Mouse (Mus musculus): Measurements from ENCODE around the gene Zfp639.

Zfp639 gene

DNA sequence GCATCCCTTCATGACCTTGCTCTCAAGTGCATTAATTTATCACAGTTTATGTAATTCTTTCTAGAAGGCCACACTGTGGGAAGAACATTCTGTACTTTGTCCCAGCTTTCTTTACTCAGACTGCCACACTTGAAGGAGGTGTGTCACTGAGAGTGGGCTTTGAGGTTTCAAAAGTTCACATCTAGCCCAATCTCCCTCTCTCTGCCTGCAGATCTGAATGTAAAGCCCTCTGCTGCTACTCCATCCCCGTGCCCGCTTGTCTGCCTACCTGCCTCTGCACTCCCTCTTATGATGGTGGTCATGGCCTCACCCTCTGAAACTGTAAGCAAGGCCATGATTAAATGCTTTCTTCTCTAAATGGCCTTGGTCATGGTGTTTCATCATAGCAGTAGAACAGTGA lies 9.7 kb upstream of the Zfp639 start:
- DNase-seq (ENCODE audit: inconsistent age in 2 of 2, low spot score in 1 of 2) = peak; percentile 74 to 88

DNA sequence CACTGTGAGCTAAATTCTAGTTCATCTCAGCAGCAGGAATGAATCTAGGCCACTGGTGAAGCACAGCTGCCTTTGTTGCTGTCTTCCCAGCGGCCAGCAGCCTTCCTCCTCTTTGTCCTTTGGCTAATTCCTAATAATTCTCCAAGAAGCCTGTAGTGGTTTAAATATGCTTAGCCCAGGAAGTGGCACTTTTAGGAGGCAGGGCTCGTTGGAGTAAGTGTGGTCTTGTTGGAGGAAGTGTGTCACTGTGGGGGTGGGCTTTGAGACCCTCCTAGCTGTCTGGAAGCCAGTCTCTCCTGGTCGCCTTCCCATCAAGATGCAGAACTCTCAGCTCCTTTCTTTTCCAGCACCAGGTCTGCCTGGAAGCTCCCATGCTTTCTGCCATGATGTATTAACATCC lies 4.2 kb upstream of the Zfp639 start:
- no peak for DNase-seq (ENCODE audit: inconsistent age in 2 of 2, low spot score in 1 of 2)

DNA sequence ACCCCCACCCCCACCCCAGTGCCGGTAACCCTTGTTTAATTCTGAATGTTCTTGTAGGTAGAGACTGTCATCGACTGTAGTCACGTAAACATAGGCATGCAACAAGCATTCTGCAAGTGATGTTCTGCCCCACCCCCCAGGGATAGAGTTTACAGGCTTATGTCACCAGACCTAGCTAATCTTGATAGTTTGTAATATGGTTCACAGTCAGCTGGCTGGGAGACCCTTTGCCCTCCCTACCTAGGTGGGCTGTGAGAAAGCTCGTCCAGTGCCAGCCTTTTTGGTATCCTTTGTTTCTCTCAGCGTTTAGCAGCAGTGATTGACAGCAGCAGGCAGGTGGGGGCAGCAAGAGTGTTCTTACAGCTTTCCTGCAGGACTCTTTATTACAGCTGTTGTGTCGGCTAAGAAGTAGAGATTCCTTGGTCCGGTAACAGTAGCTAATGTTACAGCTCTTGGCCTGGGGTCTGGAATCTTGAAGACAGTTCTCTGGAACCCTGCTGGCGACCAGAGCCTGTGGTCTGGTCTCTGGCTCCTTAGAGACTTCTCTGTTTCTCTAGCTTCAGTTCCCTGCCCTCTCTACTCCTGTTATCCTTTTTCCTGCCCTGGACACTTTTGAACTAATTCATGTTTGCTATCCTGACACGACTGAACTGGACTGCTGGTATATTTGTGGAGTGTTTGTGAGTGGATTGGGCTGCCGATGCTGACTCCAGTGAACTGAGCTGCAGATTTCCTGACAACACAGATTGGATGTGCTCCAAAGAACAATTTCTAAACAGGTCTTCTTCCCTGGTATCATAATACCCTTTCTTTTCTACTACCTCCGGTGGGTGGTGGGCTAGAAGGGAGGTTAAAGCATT lies 3.5 kb upstream of the Zfp639 start:
- DNase-seq (ENCODE audit: inconsistent age in 2 of 2, low spot score in 1 of 2) = no peak

DNA sequence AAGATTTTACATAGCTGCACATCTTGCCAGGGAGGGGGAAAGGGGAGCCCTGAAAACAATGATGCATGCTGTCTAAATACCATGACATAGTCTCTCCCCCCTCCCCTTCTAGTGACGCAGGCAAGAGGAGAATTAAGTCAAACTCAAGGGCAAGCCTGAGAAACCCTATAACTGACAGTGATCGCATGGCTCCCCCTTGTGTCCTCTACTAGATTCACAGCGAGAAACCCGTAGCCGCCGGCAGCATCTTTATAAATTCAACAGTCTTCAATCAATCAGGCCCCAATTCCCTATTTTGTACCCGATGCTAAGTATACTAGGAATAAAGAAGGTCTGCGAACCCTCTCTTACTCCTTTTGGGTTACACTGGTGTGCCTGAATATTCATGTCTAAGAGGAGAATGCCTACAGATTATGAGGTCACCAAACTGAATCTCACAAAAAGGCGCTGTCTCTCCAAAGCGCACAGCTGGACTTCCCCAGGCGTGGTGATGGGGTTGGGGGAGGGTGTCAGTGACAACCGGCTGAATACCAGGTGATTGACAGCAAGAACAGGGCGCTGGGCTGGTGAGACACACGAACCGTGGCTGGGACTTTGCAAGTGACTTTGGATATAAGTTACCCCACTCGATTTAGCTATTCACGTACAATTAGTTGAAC lies 1.3 kb upstream of the Zfp639 start:
- peak; percentile 76 to 93 for DNase-seq (ENCODE audit: inconsistent age in 2 of 2, low spot score in 1 of 2)

DNA sequence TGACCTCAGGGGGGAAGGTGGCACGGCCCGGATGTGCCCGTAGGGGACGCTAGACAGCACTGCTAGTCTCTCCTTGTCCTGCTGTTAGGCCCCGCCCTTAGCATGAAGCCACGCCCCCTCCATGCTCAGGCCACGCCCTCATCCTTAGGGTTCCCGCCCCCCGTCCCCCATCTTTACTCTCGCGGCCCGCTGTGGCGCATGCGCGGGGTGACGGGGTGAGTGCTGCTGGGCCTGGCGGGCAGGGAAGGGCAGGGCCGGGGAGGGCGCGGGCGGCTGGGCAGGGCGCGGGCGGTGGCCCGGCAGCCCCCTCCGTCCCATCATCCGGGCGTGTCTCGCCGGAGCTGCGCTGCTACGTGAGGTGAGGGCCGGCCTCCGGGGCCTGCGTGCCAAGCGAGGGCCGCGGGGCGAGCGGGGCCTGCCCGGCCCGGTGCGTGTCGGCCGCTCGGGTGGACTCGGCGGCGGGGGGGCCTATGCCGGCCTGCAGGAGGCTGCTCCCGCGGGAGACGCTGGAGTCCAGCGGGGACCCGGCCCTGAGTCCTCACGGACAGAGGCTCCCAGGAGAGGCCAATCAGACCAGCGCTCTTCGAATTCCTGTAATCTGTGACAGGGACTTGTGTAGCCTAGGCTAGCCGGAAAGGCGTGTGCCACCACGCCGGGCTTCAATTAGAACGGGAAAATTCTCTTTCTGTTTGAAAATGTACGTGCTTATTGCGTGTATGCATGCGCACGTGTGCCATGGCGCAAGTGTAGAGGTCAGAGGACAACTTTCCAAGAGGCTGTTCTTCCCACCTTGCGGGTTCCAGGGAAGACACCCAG lies 524 bp downstream of the Zfp639 start:
- peak; percentile 98 to 99 for DNase-seq (ENCODE audit: inconsistent age in 2 of 2, low spot score in 1 of 2)

DNA sequence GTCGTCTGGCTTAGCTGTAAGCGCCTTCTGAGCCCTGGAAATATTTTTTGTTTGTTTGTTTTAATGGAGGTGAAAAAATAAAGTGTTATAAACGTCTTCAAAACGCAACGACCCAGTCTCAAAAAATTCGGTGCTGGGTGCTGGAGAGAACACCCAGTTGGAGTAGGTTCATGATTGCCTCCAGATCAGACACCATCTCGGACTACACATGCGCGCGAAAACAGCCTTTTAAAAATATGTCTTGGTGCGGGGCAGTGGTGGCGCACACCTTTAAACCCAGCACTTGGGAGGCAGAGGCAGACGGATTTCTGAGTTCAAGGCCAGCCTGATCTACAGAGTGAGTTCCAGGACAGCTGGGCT lies 1.1 kb downstream of the Zfp639 start:
- peak in 1 of 2 experiments; percentile 35 for DNase-seq (ENCODE audit: inconsistent age in 2 of 2, low spot score in 1 of 2)

DNA sequence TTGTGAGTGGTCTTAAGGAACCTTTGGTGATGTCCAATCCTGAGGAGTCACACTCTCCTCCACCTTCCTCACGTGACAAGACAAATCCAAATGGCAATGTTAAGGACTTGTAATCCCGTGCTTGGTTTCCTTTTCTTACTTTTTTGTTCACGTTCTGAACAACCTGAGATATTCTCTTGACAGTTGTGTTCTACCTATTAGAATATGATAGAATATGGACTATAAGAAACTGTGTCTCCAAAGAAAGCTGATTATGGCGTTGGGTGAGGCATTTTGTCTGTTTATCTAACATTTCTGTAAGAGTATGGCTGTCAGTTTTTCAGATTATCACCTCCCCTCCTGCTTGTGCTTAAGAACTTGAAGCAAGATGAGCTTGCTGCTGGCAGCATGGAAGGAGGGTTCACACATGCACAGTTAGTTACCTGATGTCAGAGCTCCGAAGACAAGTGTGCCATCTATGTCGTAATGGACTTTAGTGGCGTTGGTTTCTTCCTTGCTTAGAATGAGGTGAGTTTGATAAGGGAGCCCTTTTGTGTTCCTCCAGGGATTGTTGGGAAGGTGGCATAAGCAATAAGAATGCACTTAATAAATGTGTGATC lies 2.7 kb downstream of the Zfp639 start:
- peak in 1 of 2 experiments; percentile 23 for DNase-seq (ENCODE audit: inconsistent age in 2 of 2, low spot score in 1 of 2)

DNA sequence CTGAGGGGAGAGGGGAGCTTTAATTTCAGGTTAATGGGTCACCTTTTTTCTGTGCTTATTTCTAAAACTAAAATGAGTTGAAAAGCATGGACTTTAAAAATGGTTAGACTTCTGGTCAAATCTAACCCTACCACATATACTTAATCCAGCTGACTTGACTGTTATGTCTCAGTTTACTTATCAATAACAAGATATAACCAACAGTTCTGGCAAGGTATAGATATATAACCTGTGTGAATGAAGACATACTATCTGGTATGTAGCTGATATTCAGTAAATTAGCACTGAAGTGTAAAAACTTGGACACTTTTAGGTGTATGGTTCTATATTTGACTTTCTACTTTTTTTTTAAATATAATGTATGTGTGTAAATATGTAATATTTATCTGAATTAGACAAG lies 3.5 kb downstream of the Zfp639 start:
- no peak for DNase-seq (ENCODE audit: inconsistent age in 2 of 2, low spot score in 1 of 2)

DNA sequence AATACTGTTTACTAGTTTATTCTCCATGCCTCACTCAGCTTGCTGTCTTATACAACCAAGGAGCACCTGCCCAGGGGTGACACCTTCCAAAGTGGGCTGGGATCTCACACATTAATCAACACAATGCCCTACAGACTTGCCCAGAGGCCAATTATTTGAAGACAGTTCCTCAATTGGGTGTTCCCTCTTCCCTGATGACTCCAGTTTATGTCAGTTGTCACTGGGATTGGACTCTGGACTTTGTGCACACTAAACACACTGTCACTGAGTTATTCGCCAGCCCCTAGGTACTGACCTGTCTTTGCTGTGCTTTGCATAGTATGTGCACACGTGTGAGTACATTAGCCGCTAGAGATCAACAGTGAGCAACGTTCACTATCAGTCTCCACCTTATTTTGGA lies 17.1 kb downstream of the Zfp639 start:
- no peak for DNase-seq (ENCODE audit: inconsistent age in 2 of 2, low spot score in 1 of 2)

DNA sequence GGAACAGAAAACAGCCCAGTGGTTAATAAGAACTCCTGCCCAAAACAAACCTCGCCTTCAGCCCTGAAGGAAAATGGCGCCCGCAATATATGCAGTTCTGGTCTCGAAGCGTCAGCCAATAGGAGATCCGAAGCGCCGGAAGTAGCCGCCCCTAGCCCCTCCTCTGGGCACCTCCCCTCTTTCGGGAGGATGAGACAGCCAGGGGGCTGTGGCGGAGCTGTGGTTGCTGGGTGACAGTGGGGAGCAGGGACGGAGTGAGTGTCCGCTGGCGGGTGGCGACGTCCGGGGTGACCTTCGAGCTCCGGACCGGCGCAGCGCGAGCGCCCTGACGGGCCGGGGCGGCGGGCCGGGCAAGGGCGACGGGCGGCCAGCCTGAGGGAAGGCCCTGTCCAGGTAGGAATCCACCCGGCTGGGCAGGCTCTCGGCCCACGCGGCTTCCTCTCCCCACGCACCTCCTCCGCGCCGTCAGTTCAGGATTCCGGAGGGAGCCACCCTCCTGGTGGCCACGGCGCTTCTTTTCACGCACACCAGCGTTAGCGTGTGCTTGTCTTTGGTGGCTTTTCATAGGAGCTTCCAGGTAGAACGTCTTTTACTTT lies 19.3 kb downstream of the Zfp639 start, which contains the start of gene Mfn1:
Mfn1 (plus strand) TSS at position 163 of the 596 bp plus-strand sequence.
- peak; percentile 98 to 99 for DNase-seq (ENCODE audit: inconsistent age in 2 of 2, low spot score in 1 of 2)

DNA sequence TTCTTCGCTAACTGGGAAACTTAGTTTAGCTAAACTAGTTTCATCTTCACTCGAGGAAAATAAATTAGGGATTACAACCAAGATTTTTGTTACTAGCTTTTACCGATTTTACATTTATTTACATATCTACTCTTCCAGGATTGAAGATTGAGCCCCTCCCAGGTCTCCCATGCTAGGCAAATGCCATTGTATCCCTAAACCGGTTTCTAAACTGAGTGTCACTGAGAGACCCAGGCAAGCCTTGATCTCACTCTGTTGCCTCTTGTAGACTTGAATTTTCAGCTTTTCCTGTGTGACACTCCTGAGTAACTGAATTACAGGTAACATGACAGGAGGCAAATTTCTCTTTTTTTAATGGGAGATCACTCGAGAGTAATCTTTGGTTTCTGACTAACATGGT lies 20.0 kb downstream of the Zfp639 start:
- DNase-seq (ENCODE audit: inconsistent age in 2 of 2, low spot score in 1 of 2) = peak in 1 of 2 experiments; percentile 64

DNA sequence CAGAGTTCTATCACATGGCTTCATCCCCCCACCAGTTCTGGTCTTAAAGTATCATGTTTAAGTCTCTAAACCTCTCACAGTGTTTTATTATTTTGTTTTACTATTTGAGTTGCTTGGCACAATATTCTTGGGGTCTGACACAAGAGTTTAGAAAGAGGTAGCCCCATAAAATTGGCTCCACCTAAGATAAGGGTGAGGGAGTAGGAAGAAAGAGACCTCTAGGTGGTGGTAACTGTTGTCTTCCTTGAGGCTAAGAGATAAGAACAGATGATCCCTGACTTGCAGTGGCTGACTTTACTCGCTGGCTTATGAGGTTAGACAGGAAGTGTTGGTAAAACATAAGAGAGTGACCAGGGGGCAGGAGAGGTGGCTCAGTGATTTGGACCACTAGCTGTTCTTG lies 25.6 kb downstream of the Zfp639 start:
- no peak for DNase-seq (ENCODE audit: inconsistent age in 2 of 2, low spot score in 1 of 2)

DNA sequence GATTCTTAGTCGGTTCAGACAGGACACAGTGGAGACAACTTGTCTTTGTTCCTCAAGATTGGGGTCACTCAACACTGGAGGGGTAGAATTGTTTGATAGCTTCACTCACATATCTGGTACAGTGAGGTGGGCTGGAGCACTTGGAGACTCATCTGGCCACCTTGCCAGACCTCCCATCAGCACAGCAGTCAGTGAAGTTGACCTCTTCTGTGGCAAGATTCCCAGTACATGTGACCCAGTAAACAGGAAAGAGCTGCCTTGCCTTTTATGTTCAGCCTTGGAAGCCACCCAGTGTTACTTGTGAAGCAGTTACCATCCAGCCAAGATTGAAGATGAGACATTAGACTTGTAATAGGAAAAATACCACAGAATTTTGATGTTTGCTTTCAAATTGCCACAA lies 27.5 kb downstream of the Zfp639 start:
- peak; percentile 73 to 92 for DNase-seq (ENCODE audit: inconsistent age in 2 of 2, low spot score in 1 of 2)

DNA sequence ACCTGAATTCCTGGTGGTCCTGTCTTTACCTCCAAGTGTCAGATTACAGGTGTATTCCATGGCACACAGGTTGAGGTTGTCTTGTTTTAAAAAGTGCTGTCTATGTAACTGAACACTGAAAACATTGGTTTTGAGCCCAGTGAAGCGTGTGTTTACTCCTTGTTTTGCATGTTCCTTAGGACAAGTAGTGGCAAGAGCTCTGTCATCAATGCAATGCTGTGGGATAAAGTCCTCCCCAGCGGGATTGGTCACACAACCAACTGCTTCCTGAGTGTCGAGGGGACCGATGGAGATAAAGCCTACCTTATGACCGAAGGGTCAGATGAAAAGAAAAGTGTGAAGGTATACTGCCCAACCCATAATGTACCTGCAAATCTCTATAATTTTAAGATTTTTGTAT lies 28.0 kb downstream of the Zfp639 start:
- DNase-seq (ENCODE audit: inconsistent age in 2 of 2, low spot score in 1 of 2) = peak in 1 of 2 experiments; percentile 57

DNA sequence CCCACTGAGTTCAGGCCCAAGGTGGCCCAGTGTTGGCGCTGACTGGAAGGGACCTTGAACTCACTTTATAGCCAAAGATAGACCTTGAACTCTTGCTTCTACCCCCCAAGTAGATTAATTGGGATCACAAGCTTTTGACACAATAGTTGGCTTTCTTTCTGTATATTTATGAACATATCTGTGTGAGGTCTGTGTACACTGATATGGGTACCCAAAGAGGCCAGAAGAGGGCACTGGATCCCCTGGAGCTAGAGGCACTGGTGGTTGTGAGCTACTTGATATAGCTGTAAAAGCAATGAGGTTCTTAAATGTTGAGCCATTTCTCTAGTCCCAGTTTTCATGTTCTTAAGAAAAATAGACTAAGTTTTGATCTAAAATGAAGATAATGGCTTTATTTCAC lies 43.0 kb downstream of the Zfp639 start:
- peak in 1 of 2 experiments; percentile 49 for DNase-seq (ENCODE audit: inconsistent age in 2 of 2, low spot score in 1 of 2)

DNA sequence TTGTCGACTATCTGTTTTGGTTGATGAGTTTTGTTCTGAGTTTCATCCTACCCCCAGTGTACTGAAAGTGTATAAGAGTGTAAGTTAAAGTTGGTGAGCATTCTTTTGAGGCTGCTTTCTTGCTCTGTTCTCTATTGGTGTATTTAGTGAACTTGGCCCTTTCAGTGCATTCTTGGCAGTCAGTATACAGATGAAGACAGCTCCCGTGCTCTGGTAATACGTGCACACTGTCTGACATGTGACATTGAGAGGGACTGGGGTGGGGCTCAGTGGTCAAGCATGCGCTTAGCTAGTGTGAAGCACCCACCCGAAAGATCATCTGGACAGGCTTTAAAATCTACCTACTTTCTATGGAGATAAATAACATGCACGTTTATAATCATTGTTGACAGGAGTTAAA lies 53.3 kb downstream of the Zfp639 start:
- no peak for DNase-seq (ENCODE audit: inconsistent age in 2 of 2, low spot score in 1 of 2)

All from adrenal gland, adult (tissue).